Mouse (Mus musculus) neural tube, embryonic 11.5 days (tissue): ENCODE measurements around the gene Fbxo9. TPM values are rescaled to one million over a fixed set of nuclear protein-coding genes. Genes with fewer than 3 reads are reported as not detected.

Experiments used
- ATAC-seq: fragments of 200-750 bp; cut with Nextera tagmentation; 2 replicates; pipeline ENCODE4 v1.8.0; 2017; ENCODE audit warnings: moderate number of reproducible peaks, mild to moderate bottlenecking, moderate TSS enrichment, moderate library complexity; ENCODE audit not compliant: insufficient read depth, low FRiP score, low TSS enrichment
- DNase-seq: peaks from one replicate; pipeline ENCODE4 v3.0.0-alpha.2; 2015; ENCODE audit warnings: low spot score
- H3K27ac ChIP-seq: fragments of 300-500 bp; sonication (generic); 2 replicates; pipeline ENCODE4 v1.5.1; 2014; ENCODE audit warnings: low read depth, mild to moderate bottlenecking, low read length
- H3K27me3 ChIP-seq: fragments of 300-500 bp; sonication (generic); 2 replicates; pipeline ENCODE4 v1.6.1; 2014; ENCODE audit warnings: mild to moderate bottlenecking, low read length, mixed read lengths; ENCODE audit not compliant: control insufficient read depth, insufficient read depth
- H3K36me3 ChIP-seq: fragments of 300-500 bp; sonication (generic); 2 replicates; pipeline ENCODE4 v1.6.1; 2014; ENCODE audit warnings: mild to moderate bottlenecking, low read length, moderate library complexity, mixed read lengths; ENCODE audit not compliant: control insufficient read depth, insufficient read depth
- H3K4me1 ChIP-seq: fragments of 300-500 bp; sonication (generic); 2 replicates; pipeline ENCODE4 v1.6.1; 2014; ENCODE audit warnings: low read length, mixed read lengths; ENCODE audit not compliant: control insufficient read depth, insufficient read depth
- H3K4me2 ChIP-seq: fragments of 300-500 bp; sonication (generic); 2 replicates; pipeline ENCODE4 v1.6.1; 2014; ENCODE audit warnings: low read depth, mild to moderate bottlenecking, moderate library complexity
- H3K4me3 ChIP-seq: fragments of 300-500 bp; sonication (generic); 2 replicates; pipeline ENCODE4 v1.5.1; 2014; ENCODE audit warnings: low read depth, low read length
- H3K9ac ChIP-seq: fragments of 300-500 bp; sonication (generic); 2 replicates; pipeline ENCODE4 v1.6.1; 2014; ENCODE audit warnings: mild to moderate bottlenecking, low read length
- H3K9me3 ChIP-seq: fragments of 300-500 bp; sonication (generic); 2 replicates; pipeline ENCODE4 v1.6.1; 2016; ENCODE audit warnings: low read length; ENCODE audit not compliant: control insufficient read depth
- WGBS: fragments of 180-500 bp; shearing (Covaris S2); extraction: QIAGEN DNeasy Blood & Tissue Kit; methylation state at CpG from one replicate; pipeline ENCODE4 v1.1.7; 2014; 5-methylcytosine and 5-hydroxymethylcytosine counted together
- polyA plus RNA-seq: library from polyadenylated mRNA; unstranded; fragments of >200 nt; fragmentation: Nextera tagmentation; extraction: Ambion mirVana; gene quantifications from 2 replicates; pipeline ENCODE4 v1.2.1, GENCODE M21; 2014

Gene Fbxo9
- polyA plus RNA-seq, 1 experiment from 2014 or later = 38.9 TPM

GRCm38 (mm10) chr9:78088971-78089370 lies 19.9 kb downstream of the Fbxo9 start:
- DNase-seq = no peak
- WGBS = 91% methylated on average over 7 of the region's 7 CpGs

GRCm38 (mm10) chr9:78088521-78088920 lies 20.3 kb downstream of the Fbxo9 start:
- H3K36me3 ChIP-seq = no peaks in the 10 kb centered on the region
- DNase-seq = no peak
- H3K4me3 ChIP-seq = no peak overlapping the region
- 82% methylated on average over 4 of the region's 4 CpGs for WGBS
- H3K9ac ChIP-seq = no peak overlapping the region
- no peaks in the 10 kb centered on the region for H3K4me1 ChIP-seq
- ATAC-seq = no peak
- H3K27me3 ChIP-seq = no peaks in the 10 kb centered on the region
- H3K4me2 ChIP-seq = no peak overlapping the region
- no peak overlapping the region for H3K27ac ChIP-seq
- H3K9me3 ChIP-seq = no peaks in the 10 kb centered on the region

More at GRCm38 (mm10) chr9:78088971-78089370, 19.9 kb downstream of the Fbxo9 start:
- Histone ChIP-seq H3K27ac (no peak overlapping the region), H3K27me3 (no peaks in the 10 kb centered on the region), H3K9ac (no peak overlapping the region), H3K9me3 (no peaks in the 10 kb centered on the region), H3K36me3 (no peaks in the 10 kb centered on the region), H3K4me1 (no peaks in the 10 kb centered on the region), H3K4me3 (no peak overlapping the region), H3K4me2 (no peak overlapping the region)
- ATAC-seq = no peak

GRCm38 (mm10) chr9:78087751-78088150 lies 21.1 kb downstream of the Fbxo9 start:
- no peak for ATAC-seq
- H3K4me2 ChIP-seq = no peak overlapping the region
- no peaks in the 10 kb centered on the region for H3K9me3 ChIP-seq
- no peak overlapping the region for H3K4me3 ChIP-seq
- no peaks in the 10 kb centered on the region for H3K36me3 ChIP-seq
- H3K9ac ChIP-seq = no peak overlapping the region
- H3K27ac ChIP-seq = no peak overlapping the region
- WGBS = 89% methylated on average over 9 of the region's 9 CpGs
- no peak for DNase-seq
- H3K27me3 ChIP-seq = no peaks in the 10 kb centered on the region
- H3K4me1 ChIP-seq = no peaks in the 10 kb centered on the region

GRCm38 (mm10) chr9:78085722-78086287 lies 23.1 kb downstream of the Fbxo9 start:
- WGBS = 79% methylated on average over 14 of the region's 14 CpGs
- Histone ChIP-seq H3K9me3 (no peaks in the 10 kb centered on the region), H3K27ac (no peak overlapping the region), H3K4me1 (no peaks in the 10 kb centered on the region), H3K9ac (no peak overlapping the region), H3K36me3 (no peaks in the 10 kb centered on the region), H3K4me2 (no peak overlapping the region), H3K27me3 (no peaks in the 10 kb centered on the region), H3K4me3 (no peak overlapping the region)
- ATAC-seq = no peak
- DNase-seq = no peak

- no peaks in the 10 kb centered on the region for H3K9me3 ChIP-seq
- no peak overlapping the region for H3K4me2 ChIP-seq
- 91% methylated on average over 4 of the region's 4 CpGs for WGBS
- no peaks in the 10 kb centered on the region for H3K36me3 ChIP-seq
- no peak overlapping the region for H3K9ac ChIP-seq
- ATAC-seq (no peak), DNase-seq (no peak)
- no peaks in the 10 kb centered on the region for H3K4me1 ChIP-seq
- H3K27me3 ChIP-seq = no peaks in the 10 kb centered on the region
- no peak overlapping the region for H3K27ac ChIP-seq
- H3K4me3 ChIP-seq = no peak overlapping the region
Measured at GRCm38 (mm10) chr9:78084341-78084740, 24.5 kb downstream of the Fbxo9 start.

- H3K4me1 ChIP-seq = no peaks in the 10 kb centered on the region
- H3K27me3 ChIP-seq = no peaks in the 10 kb centered on the region
- DNase-seq (no peak), ATAC-seq (no peak)
- H3K9me3 ChIP-seq = no peaks in the 10 kb centered on the region
- H3K36me3 ChIP-seq = no peaks in the 10 kb centered on the region
- no peak overlapping the region for H3K4me3 ChIP-seq
- H3K4me2 ChIP-seq = no peak overlapping the region
- 85% methylated on average over 7 of the region's 7 CpGs for WGBS
- H3K9ac ChIP-seq = no peak overlapping the region
- H3K27ac ChIP-seq = no peak overlapping the region
Measured at GRCm38 (mm10) chr9:78081835-78082234, 27.0 kb downstream of the Fbxo9 start.

GRCm38 (mm10) chr9:78078240-78078639 lies 30.6 kb downstream of the Fbxo9 start:
- ATAC-seq (no peak), DNase-seq (no peak)

GRCm38 (mm10) chr9:78075256-78075655 lies 33.6 kb downstream of the Fbxo9 start:
- no peaks in the 10 kb centered on the region for H3K27me3 ChIP-seq
- DNase-seq (no peak), ATAC-seq (no peak)
- no peaks in the 10 kb centered on the region for H3K4me1 ChIP-seq
- no peak overlapping the region for H3K4me3 ChIP-seq
- no peak overlapping the region for H3K27ac ChIP-seq
- 93% methylated on average over 3 of the region's 3 CpGs for WGBS
- no peaks in the 10 kb centered on the region for H3K9me3 ChIP-seq
- no peak overlapping the region for H3K4me2 ChIP-seq
- H3K9ac ChIP-seq = no peak overlapping the region
- H3K36me3 ChIP-seq = no peaks in the 10 kb centered on the region

More at GRCm38 (mm10) chr9:78078240-78078639, 30.6 kb downstream of the Fbxo9 start:
- H3K9ac ChIP-seq = no peak overlapping the region
- no peak overlapping the region for H3K27ac ChIP-seq
- H3K4me3 ChIP-seq = no peak overlapping the region
- H3K4me1 ChIP-seq = no peaks in the 10 kb centered on the region
- no peak overlapping the region for H3K4me2 ChIP-seq
- no peaks in the 10 kb centered on the region for H3K9me3 ChIP-seq
- 32% methylated on average over 2 of the region's 2 CpGs for WGBS
- H3K36me3 ChIP-seq = no peaks in the 10 kb centered on the region
- H3K27me3 ChIP-seq = no peaks in the 10 kb centered on the region

- Histone ChIP-seq H3K4me2 (no peak overlapping the region), H3K27ac (no peak overlapping the region), H3K36me3 (no peaks in the 10 kb centered on the region), H3K27me3 (no peaks in the 10 kb centered on the region), H3K9me3 (no peaks in the 10 kb centered on the region), H3K9ac (no peak overlapping the region), H3K4me3 (no peak overlapping the region), H3K4me1 (no peaks in the 10 kb centered on the region)
- 92% methylated on average over 13 of the region's 13 CpGs for WGBS
- ATAC-seq (no peak), DNase-seq (no peak)
Measured at GRCm38 (mm10) chr9:78073713-78074340, 35.0 kb downstream of the Fbxo9 start.
